ENCODE assay signal across 8 mouse cellular contexts in the genomic region with DNA sequence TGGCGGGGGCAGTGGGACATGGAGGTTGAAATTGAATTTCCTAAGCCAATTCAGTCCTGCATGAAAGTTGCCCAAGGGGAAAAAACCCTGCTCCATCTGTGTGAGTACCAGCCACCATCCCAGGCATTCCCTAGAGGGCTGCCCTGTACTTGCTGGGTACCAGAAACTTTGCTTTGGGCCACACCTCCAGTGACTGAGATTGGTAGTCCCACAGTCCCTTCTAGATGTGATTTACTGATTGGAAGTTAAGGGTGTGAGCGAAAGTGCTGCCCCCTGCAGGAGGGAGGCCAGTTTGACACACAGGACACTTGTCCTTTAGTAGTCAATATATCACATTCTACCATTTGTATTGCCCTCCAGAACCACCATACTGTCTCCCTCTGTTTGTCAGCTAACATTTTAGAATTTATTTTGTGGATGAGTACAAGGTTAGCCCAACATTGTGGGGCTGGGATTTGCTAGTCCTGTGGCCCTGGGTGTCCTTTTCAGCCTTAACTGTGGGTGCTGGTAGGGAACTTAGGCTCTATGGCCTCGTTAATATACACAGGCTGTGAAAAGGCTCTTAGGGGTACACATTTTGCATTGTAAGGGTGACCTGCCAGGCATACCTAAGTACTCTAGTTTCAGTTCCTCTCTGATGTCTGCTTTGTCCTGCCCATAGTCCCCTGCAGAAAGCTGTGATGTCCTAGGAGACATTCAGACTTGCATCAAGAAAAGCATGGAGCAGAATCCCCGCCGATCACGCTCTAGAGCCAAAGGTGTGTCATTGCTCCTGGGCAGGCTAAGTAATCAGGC. TPM values are rescaled to one million over a fixed set of nuclear protein-coding genes. Genes with fewer than 3 reads are reported as not detected.
DNase-seq lines count a peak whose midpoint lies in the region; ATAC-seq lines count a peak whose summit lies in the region.

No protein-coding gene starts in this region.

- no peak overlapping the region for H3K27ac ChIP-seq in forebrain, embryonic 14.5 days (ENCODE audit: low read depth, low read length)
- H3K27ac ChIP-seq in forebrain, embryonic 15.5 days (replicated peaks) = no peak overlapping the region
- H3K27ac ChIP-seq in neural tube, embryonic 15.5 days (replicated peaks) = no peak overlapping the region

- peaks cover 93% of the 10 kb centered on the region for H3K36me3 ChIP-seq in forebrain, embryonic 14.5 days (ENCODE audit: control insufficient read depth, insufficient read depth, low read length)
- peaks cover 92% of the 10 kb centered on the region for H3K36me3 ChIP-seq in forebrain, embryonic 15.5 days
- peaks cover 92% of the 10 kb centered on the region for H3K36me3 ChIP-seq in neural tube, embryonic 15.5 days

- no peaks in the 10 kb centered on the region for H3K9me3 ChIP-seq in forebrain, embryonic 14.5 days (replicated peaks; ENCODE audit: control insufficient read depth, low read length)
- no peaks in the 10 kb centered on the region for H3K9me3 ChIP-seq in forebrain, embryonic 15.5 days
- H3K9me3 ChIP-seq in neural tube, embryonic 15.5 days (replicated peaks) = no peaks in the 10 kb centered on the region

- WGBS in forebrain, embryonic 14.5 days = 90% methylated on average over 6 of the region's 6 CpGs
- 90% methylated on average over 6 of the region's 6 CpGs for WGBS in forebrain, embryonic 15.5 days
- WGBS in neural tube, embryonic 15.5 days = 92% methylated on average over 6 of the region's 6 CpGs

- H3K4me2 ChIP-seq in forebrain, embryonic 14.5 days (ENCODE audit: low read length) = no peak overlapping the region
- no peak overlapping the region for H3K4me2 ChIP-seq in forebrain, embryonic 15.5 days (replicated peaks)
- no peak overlapping the region for H3K4me2 ChIP-seq in neural tube, embryonic 15.5 days

- no peak overlapping the region for H3K9ac ChIP-seq in forebrain, embryonic 14.5 days (ENCODE audit: low read length)
- H3K9ac ChIP-seq in forebrain, embryonic 15.5 days (replicated peaks) = no peak overlapping the region
- H3K9ac ChIP-seq in neural tube, embryonic 15.5 days (replicated peaks) = no peak overlapping the region

- peak; percentile 24 for DNase-seq in forebrain, embryonic 14.5 days (ENCODE audit: low spot score)
- peak; percentile 35 for DNase-seq in neural tube, embryonic 10.5 days (ENCODE audit: extremely low spot score, low spot score)
- peak; percentile 56 for DNase-seq in embryo, embryonic 9.5 days (ENCODE audit: extremely low spot score)
- peak; percentile 36 to 43 for DNase-seq in thymus, postnatal 36 days
- DNase-seq in urinary bladder, postnatal 10 days (ENCODE audit: low spot score) = no peak

- ATAC-seq in forebrain, embryonic 14.5 days = no peak
- no peak for ATAC-seq in forebrain, embryonic 15.5 days (replicated peaks)
- ATAC-seq in neural tube, embryonic 15.5 days (ENCODE audit: low FRiP score) = no peak
- peak; percentile 72 for ATAC-seq in megakaryocyte, adult 5-6 weeks (ENCODE audit: poor library complexity, severe bottlenecking)

- H3K4me3 ChIP-seq in forebrain, embryonic 14.5 days (ENCODE audit: low read depth, low read length) = no peak overlapping the region
- H3K4me3 ChIP-seq in forebrain, embryonic 15.5 days = no peak overlapping the region
- no peak overlapping the region for H3K4me3 ChIP-seq in neural tube, embryonic 15.5 days (replicated peaks)

- H3K27me3 ChIP-seq in forebrain, embryonic 14.5 days (replicated peaks; ENCODE audit: control insufficient read depth, insufficient read depth, low read length) = no peaks in the 10 kb centered on the region
- no peaks in the 10 kb centered on the region for H3K27me3 ChIP-seq in forebrain, embryonic 15.5 days
- no peaks in the 10 kb centered on the region for H3K27me3 ChIP-seq in neural tube, embryonic 15.5 days (replicated peaks)

- peaks cover 6% of the 10 kb centered on the region for H3K4me1 ChIP-seq in forebrain, embryonic 14.5 days (ENCODE audit: control insufficient read depth, insufficient read depth, low read length)
- H3K4me1 ChIP-seq in forebrain, embryonic 15.5 days = peaks cover 12% of the 10 kb centered on the region
- H3K4me1 ChIP-seq in neural tube, embryonic 15.5 days = peaks cover 25% of the 10 kb centered on the region

RNA-seq across cellular contexts. Expression of a gene that starts 5.4 kb away (rescaled TPM):
- 80.5 and 82.1 TPM in 2 replicates for polyA plus RNA-seq in forebrain, embryonic 14.5 days (2014; fragmentation: Nextera tagmentation; extraction: Ambion mirVana)
- 90.0 and 97.2 TPM in 2 replicates for polyA plus RNA-seq in forebrain, embryonic 15.5 days (2015; fragmentation: Nextera tagmentation; extraction: Ambion mirVana)
- polyA plus RNA-seq in neural tube, embryonic 15.5 days (2015; fragmentation: Nextera tagmentation; extraction: Ambion mirVana) = 63.1 and 82.7 TPM in 2 replicates
- 62.4 and 71.7 TPM in 2 replicates for total RNA-seq in megakaryocyte, adult 5-6 weeks (2015)
- total RNA-seq in megakaryocyte, adult 5-6 weeks (2017) = 35.4 and 36.0 TPM in 2 replicates

RNA-seq across cellular contexts. Expression of a gene that starts 11.2 kb away (rescaled TPM):
- not detected in 2 replicates for polyA plus RNA-seq in forebrain, embryonic 14.5 days (2014; fragmentation: Nextera tagmentation; extraction: Ambion mirVana)
- polyA plus RNA-seq in forebrain, embryonic 15.5 days (2015; fragmentation: Nextera tagmentation; extraction: Ambion mirVana) = not detected in 2 replicates
- 1.2 TPM in 1 of 2 replicates, not detected in the other for polyA plus RNA-seq in neural tube, embryonic 15.5 days (2015; fragmentation: Nextera tagmentation; extraction: Ambion mirVana)
- not detected in 2 replicates for total RNA-seq in megakaryocyte, adult 5-6 weeks (2015)
- total RNA-seq in megakaryocyte, adult 5-6 weeks (2017) = not detected in 2 replicates

RNA-seq across cellular contexts. Expression of a gene that starts 35.0 kb away (rescaled TPM):
- polyA plus RNA-seq in forebrain, embryonic 14.5 days (2014; fragmentation: Nextera tagmentation; extraction: Ambion mirVana) = 1.4 and 1.6 TPM in 2 replicates
- 5.3 and 5.4 TPM in 2 replicates for polyA plus RNA-seq in forebrain, embryonic 15.5 days (2015; fragmentation: Nextera tagmentation; extraction: Ambion mirVana)
- 10.2 and 16.1 TPM in 2 replicates for polyA plus RNA-seq in neural tube, embryonic 15.5 days (2015; fragmentation: Nextera tagmentation; extraction: Ambion mirVana)
- not detected in 2 replicates for total RNA-seq in megakaryocyte, adult 5-6 weeks (2015)
- total RNA-seq in megakaryocyte, adult 5-6 weeks (2017) = not detected in 2 replicates

RNA-seq across cellular contexts. Expression of a gene that starts 43.2 kb away (rescaled TPM):
- polyA plus RNA-seq in forebrain, embryonic 14.5 days (2014; fragmentation: Nextera tagmentation; extraction: Ambion mirVana) = 4.6 and 5.8 TPM in 2 replicates
- polyA plus RNA-seq in forebrain, embryonic 15.5 days (2015; fragmentation: Nextera tagmentation; extraction: Ambion mirVana) = 8.7 and 9.1 TPM in 2 replicates
- polyA plus RNA-seq in neural tube, embryonic 15.5 days (2015; fragmentation: Nextera tagmentation; extraction: Ambion mirVana) = 9.4 and 12.6 TPM in 2 replicates
- 2.8 and 2.9 TPM in 2 replicates for total RNA-seq in megakaryocyte, adult 5-6 weeks (2015)
- 0.15 and 4.8 TPM in 2 replicates for total RNA-seq in megakaryocyte, adult 5-6 weeks (2017)
